Mouse (Mus musculus) kidney, adult 18-20 months (tissue): Measurements from ENCODE around the gene Xk.
"Not testable (repeated sequence)": the region's sequence is repeated elsewhere in the genome, so short reads cannot be mapped to it uniquely, and the experiment has no call there.

Source experiments
- DNase-seq: peaks from one replicate; pipeline ENCODE4 v3.0.0; 2021

Xk gene

GRCm38 (mm10) chrX:9272460-9273361, at the start of gene Xk:
Gene Xk (plus strand): TSS chrX:9272756.
- peak; percentile 42 for DNase-seq

GRCm38 (mm10) chrX:9227105-9227504, 45.5 kb upstream of the Xk start:
- no peak for DNase-seq

GRCm38 (mm10) chrX:9240737-9241591, 31.6 kb upstream of the Xk start:
- no peak for DNase-seq

GRCm38 (mm10) chrX:9243381-9243864, 29.1 kb upstream of the Xk start:
- DNase-seq, result no peak

- no peak for DNase-seq
These were observed 27.8 kb upstream of the Xk start for GRCm38 (mm10) chrX:9244603-9245336.

- no peak for DNase-seq
These were observed 23.6 kb upstream of the Xk start for GRCm38 (mm10) chrX:9248911-9249310.

GRCm38 (mm10) chrX:9253990-9254389, 18.6 kb upstream of the Xk start:
- no peak for DNase-seq

- DNase-seq, result no peak
These were observed 17.7 kb upstream of the Xk start for GRCm38 (mm10) chrX:9254901-9255300.

- no peak for DNase-seq
These were observed 15.8 kb upstream of the Xk start, which contains the start of gene Gm14862 for GRCm38 (mm10) chrX:9256766-9257165. Gene Gm14862 (minus strand): TSS chrX:9256899.

GRCm38 (mm10) chrX:9257831-9258230, 14.7 kb upstream of the Xk start:
- DNase-seq, result no peak

- no peak for DNase-seq
These were observed 13.3 kb upstream of the Xk start for GRCm38 (mm10) chrX:9259267-9259666.

GRCm38 (mm10) chrX:9271112-9271511, 1.4 kb upstream of the Xk start:
- DNase-seq, result no peak

- DNase-seq, result no peak
These were observed 553 bp upstream of the Xk start for GRCm38 (mm10) chrX:9271947-9272459.

- no peak for DNase-seq
These were observed 934 bp downstream of the Xk start for GRCm38 (mm10) chrX:9273377-9274002.

- DNase-seq, result no peak
These were observed 1.8 kb downstream of the Xk start for GRCm38 (mm10) chrX:9274321-9274720.

- DNase-seq, result not testable (repeated sequence)
These were observed 10.9 kb downstream of the Xk start, which contains the start of gene H2al1m for GRCm38 (mm10) chrX:9283464-9283863. Gene H2al1m (plus strand): TSS chrX:9283764.

GRCm38 (mm10) chrX:9293140-9293829, 20.7 kb downstream of the Xk start:
- DNase-seq, result not testable (repeated sequence)

- DNase-seq, result no peak
These were observed 25.9 kb downstream of the Xk start for GRCm38 (mm10) chrX:9298413-9298864.

- DNase-seq, result no peak
These were observed 30.2 kb downstream of the Xk start for GRCm38 (mm10) chrX:9302791-9303190.

GRCm38 (mm10) chrX:9303455-9303854, 30.9 kb downstream of the Xk start:
- DNase-seq, result no peak

- DNase-seq, result not testable (repeated sequence)
These were observed 43.9 kb downstream of the Xk start for GRCm38 (mm10) chrX:9316457-9316856.
